Mouse (Mus musculus) limb, embryonic 11.5 days (tissue): ENCODE data around the gene Zar1l. TPM values are rescaled to one million over a fixed set of nuclear protein-coding genes. Genes with fewer than 3 reads are reported as not detected.
"Not testable (repeated sequence)": the region's sequence is repeated elsewhere in the genome, so short reads cannot be mapped to it uniquely, and the experiment has no call there.

Source experiments
- ATAC-seq: fragments of 200-750 bp; cut with Nextera tagmentation; 2 replicates; pipeline ENCODE4 v1.8.0; 2017; ENCODE audit warnings: low read depth; ENCODE audit not compliant: insufficient number of reproducible peaks, low FRiP score, low TSS enrichment
- DNase-seq: peaks from one replicate; pipeline ENCODE4 v3.0.0-alpha.2; 2015; ENCODE audit warnings: low spot score
- H3K27ac ChIP-seq: fragments of 300-500 bp; sonication (generic); replicated peaks from 2 replicates; pipeline ENCODE4 v1.5.1; 2014; ENCODE audit warnings: low read depth, mild to moderate bottlenecking, low read length
- H3K27me3 ChIP-seq: fragments of 300-500 bp; sonication (generic); 2 replicates; pipeline ENCODE4 v1.6.1; 2014; ENCODE audit warnings: mild to moderate bottlenecking, low read length, mixed read lengths; ENCODE audit not compliant: control insufficient read depth, insufficient read depth
- H3K36me3 ChIP-seq: fragments of 300-500 bp; sonication (generic); 2 replicates; pipeline ENCODE4 v1.6.1; 2014; ENCODE audit warnings: mild to moderate bottlenecking, low read length, moderate library complexity, mixed read lengths; ENCODE audit not compliant: control insufficient read depth, insufficient read depth
- H3K4me1 ChIP-seq: fragments of 300-500 bp; sonication (generic); 2 replicates; pipeline ENCODE4 v1.6.1; 2014; ENCODE audit warnings: low read length, mixed read lengths; ENCODE audit not compliant: control insufficient read depth, insufficient read depth
- H3K4me2 ChIP-seq: fragments of 300-500 bp; sonication (generic); 2 replicates; pipeline ENCODE4 v1.6.1; 2014; ENCODE audit warnings: low read depth, mild to moderate bottlenecking, moderate library complexity; ENCODE audit not compliant: severe bottlenecking
- H3K4me3 ChIP-seq: fragments of 300-500 bp; sonication (generic); 2 replicates; pipeline ENCODE4 v1.5.1; 2014; ENCODE audit warnings: low read depth, low read length
- H3K9ac ChIP-seq: fragments of 300-500 bp; sonication (generic); 2 replicates; pipeline ENCODE4 v1.6.1; 2014; ENCODE audit warnings: mild to moderate bottlenecking, low read length
- H3K9me3 ChIP-seq: fragments of 300-500 bp; sonication (generic); 2 replicates; pipeline ENCODE4 v1.6.1; 2016; ENCODE audit warnings: low read length; ENCODE audit not compliant: control insufficient read depth
- WGBS: fragments of 180-500 bp; shearing (Covaris S2); extraction: QIAGEN DNeasy Blood & Tissue Kit; methylation state at CpG from one replicate; pipeline ENCODE4 v1.1.7; 2014; 5-methylcytosine and 5-hydroxymethylcytosine counted together
- polyA plus RNA-seq: library from polyadenylated mRNA; unstranded; fragments of >200 nt; fragmentation: Nextera tagmentation; extraction: Ambion mirVana; gene quantifications from 2 replicates; pipeline ENCODE4 v1.2.1, GENCODE M21; 2014

Zar1l gene
- polyA plus RNA-seq, 1 experiment from 2014 or later, result not detected

- WGBS, result 85% methylated on average over 6 of the region's 6 CpGs
- ATAC-seq, result no peak
- Histone ChIP-seq H3K9me3 (no peaks in the 10 kb centered on the region), H3K4me2 (no peak overlapping the region), H3K4me1 (no peaks in the 10 kb centered on the region), H3K27me3 (no peaks in the 10 kb centered on the region), H3K27ac (no peak overlapping the region), H3K9ac (no peak overlapping the region), H3K36me3 (no peaks in the 10 kb centered on the region), H3K4me3 (no peak overlapping the region)
- DNase-seq, result no peak
These were observed 7.3 kb downstream of the Zar1l start for GRCm38 (mm10) chr5:150510451-150511225.

- Histone ChIP-seq H3K4me3 (no peak overlapping the region), H3K27ac (no peak overlapping the region), H3K4me2 (no peak overlapping the region), H3K9ac (no peak overlapping the region), H3K27me3 (no peaks in the 10 kb centered on the region), H3K4me1 (no peaks in the 10 kb centered on the region), H3K36me3 (no peaks in the 10 kb centered on the region), H3K9me3 (no peaks in the 10 kb centered on the region)
- no peak for ATAC-seq
- 44% methylated on average over 6 of the region's 6 CpGs for WGBS
- DNase-seq, result peak; percentile 46
These were observed 22.2 kb downstream of the Zar1l start for GRCm38 (mm10) chr5:150495792-150496191.

- WGBS, result 92% methylated on average over 4 of the region's 4 CpGs
- H3K36me3 ChIP-seq, H3K9ac ChIP-seq, H3K4me3 ChIP-seq, H3K27ac ChIP-seq, H3K4me1 ChIP-seq, ATAC-seq, DNase-seq, H3K9me3 ChIP-seq, H3K4me2 ChIP-seq, H3K27me3 ChIP-seq: not testable (repeated sequence)
These were observed 26.3 kb downstream of the Zar1l start for GRCm38 (mm10) chr5:150491573-150492173.

GRCm38 (mm10) chr5:150490821-150491220, 27.1 kb downstream of the Zar1l start:
- Histone ChIP-seq H3K4me3 (no peak overlapping the region), H3K27me3 (no peaks in the 10 kb centered on the region), H3K9me3 (no peaks in the 10 kb centered on the region), H3K27ac (no peak overlapping the region), H3K4me1 (no peaks in the 10 kb centered on the region), H3K9ac (no peak overlapping the region), H3K36me3 (no peaks in the 10 kb centered on the region), H3K4me2 (no peak overlapping the region)
- ATAC-seq (no peak), DNase-seq (peak; percentile 25)
- 60% methylated on average over 8 of the region's 8 CpGs for WGBS

GRCm38 (mm10) chr5:150490285-150490684, 27.7 kb downstream of the Zar1l start:
- ATAC-seq, result 0 out of 2 replicates have a peak, but pooled peaks have one; percentile 54
- Histone ChIP-seq H3K27me3 (no peaks in the 10 kb centered on the region), H3K9me3 (no peaks in the 10 kb centered on the region), H3K4me1 (no peaks in the 10 kb centered on the region), H3K4me3 (no peak overlapping the region), H3K9ac (no peak overlapping the region), H3K36me3 (no peaks in the 10 kb centered on the region), H3K4me2 (no peak overlapping the region), H3K27ac (no peak overlapping the region)
- 87% methylated on average over 3 of the region's 3 CpGs for WGBS
- DNase-seq, result no peak

- H3K27ac ChIP-seq, result no peak overlapping the region
- no peak overlapping the region for H3K4me2 ChIP-seq
- no peaks in the 10 kb centered on the region for H3K36me3 ChIP-seq
- no peaks in the 10 kb centered on the region for H3K9me3 ChIP-seq
- peak; percentile 50 for DNase-seq
- H3K4me1 ChIP-seq, result no peaks in the 10 kb centered on the region
- no peak overlapping the region for H3K4me3 ChIP-seq
- ATAC-seq, result no peak
- 41% methylated on average over 3 of the region's 3 CpGs for WGBS
- H3K27me3 ChIP-seq, result no peaks in the 10 kb centered on the region
- H3K9ac ChIP-seq, result no peak overlapping the region
These were observed 32.8 kb downstream of the Zar1l start for GRCm38 (mm10) chr5:150485198-150485597.

- ATAC-seq (no peak), DNase-seq (no peak)
- Histone ChIP-seq H3K4me3 (no peak overlapping the region), H3K36me3 (no peaks in the 10 kb centered on the region), H3K9me3 (no peaks in the 10 kb centered on the region), H3K27me3 (no peaks in the 10 kb centered on the region), H3K4me2 (no peak overlapping the region), H3K9ac (no peak overlapping the region), H3K27ac (no peak overlapping the region), H3K4me1 (no peaks in the 10 kb centered on the region)
- 73% methylated on average over 4 of the region's 4 CpGs for WGBS
These were observed 39.4 kb downstream of the Zar1l start for GRCm38 (mm10) chr5:150478612-150479011.

GRCm38 (mm10) chr5:150477364-150477763, 40.6 kb downstream of the Zar1l start:
- WGBS, result 77% methylated on average over 4 of the region's 4 CpGs

More at GRCm38 (mm10) chr5:150477364-150477763, 40.6 kb downstream of the Zar1l start:
- no peak overlapping the region for H3K4me2 ChIP-seq
- H3K4me1 ChIP-seq, result no peaks in the 10 kb centered on the region
- no peak for ATAC-seq
- H3K9me3 ChIP-seq, result no peaks in the 10 kb centered on the region
- no peak for DNase-seq
- H3K9ac ChIP-seq, result no peak overlapping the region
- H3K4me3 ChIP-seq, result no peak overlapping the region
- no peaks in the 10 kb centered on the region for H3K27me3 ChIP-seq
- no peaks in the 10 kb centered on the region for H3K36me3 ChIP-seq
- no peak overlapping the region for H3K27ac ChIP-seq
